Mouse (Mus musculus): ENCODE data around the gene Sbno1.

DNA sequence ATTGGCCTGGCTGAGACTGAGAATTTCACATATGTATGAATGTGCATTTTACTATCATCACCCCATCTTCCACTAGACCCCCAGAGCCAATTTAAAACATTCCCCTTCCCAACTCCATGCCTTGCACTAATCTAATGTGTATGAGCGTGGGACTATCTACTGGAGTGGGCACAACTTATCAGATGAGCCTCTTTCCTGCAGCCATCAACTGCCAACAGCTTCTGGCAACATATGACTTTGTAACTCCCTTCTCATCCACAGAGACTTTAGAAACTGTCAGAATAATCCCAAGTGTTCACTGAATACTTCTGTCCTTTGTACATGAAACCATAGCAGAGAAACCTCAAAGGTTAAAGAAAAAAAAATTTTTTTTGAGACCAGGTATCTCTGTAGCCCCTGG is 45.7 kb downstream of the Sbno1 start:
- TF ChIP-seq CTCF (IDR thresholded peaks at IDR 0.05; ENCODE audit: borderline replicate concordance, extremely low read depth, insufficient read depth, insufficient read length) (no peak), POLR2A (IDR thresholded peaks at IDR 0.05; ENCODE audit: borderline replicate concordance, extremely low read depth, insufficient read depth, insufficient read length, poor library complexity, severe bottlenecking) (no peak)
